Mouse (Mus musculus) retina, postnatal 7 days (tissue): ENCODE data around the gene Cd36.
"Not testable (repeated sequence)": the region's sequence is repeated elsewhere in the genome, so short reads cannot be mapped to it uniquely, and the experiment has no call there.

Experiments used
- DNase-seq: peaks from one replicate; pipeline ENCODE4 v3.0.0-alpha.2; 2012; ENCODE audit warnings: low read depth, low spot score

Gene Cd36

DNA sequence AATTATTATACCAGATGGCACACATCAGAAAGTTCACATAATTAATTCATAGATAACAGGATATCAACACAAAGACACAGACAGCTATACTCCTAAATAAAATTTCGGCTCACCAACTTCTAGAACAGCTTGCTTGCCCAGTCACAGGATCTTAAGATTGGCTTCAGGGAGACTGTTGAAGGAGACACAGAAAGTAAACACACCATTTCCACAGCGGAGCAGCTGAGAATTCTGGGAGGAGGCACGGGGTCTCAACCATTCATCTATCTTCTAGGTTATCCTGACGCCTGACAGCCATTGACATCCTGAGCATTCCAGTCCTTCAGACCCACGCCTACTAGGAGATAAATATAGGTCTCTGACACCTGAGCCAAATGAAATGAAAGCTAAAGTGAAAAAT lies at the start of gene Cd36:
Gene Cd36, minus strand, starts transcription at position 204 of the 400 bp plus-strand sequence.
- no peak for DNase-seq

DNA sequence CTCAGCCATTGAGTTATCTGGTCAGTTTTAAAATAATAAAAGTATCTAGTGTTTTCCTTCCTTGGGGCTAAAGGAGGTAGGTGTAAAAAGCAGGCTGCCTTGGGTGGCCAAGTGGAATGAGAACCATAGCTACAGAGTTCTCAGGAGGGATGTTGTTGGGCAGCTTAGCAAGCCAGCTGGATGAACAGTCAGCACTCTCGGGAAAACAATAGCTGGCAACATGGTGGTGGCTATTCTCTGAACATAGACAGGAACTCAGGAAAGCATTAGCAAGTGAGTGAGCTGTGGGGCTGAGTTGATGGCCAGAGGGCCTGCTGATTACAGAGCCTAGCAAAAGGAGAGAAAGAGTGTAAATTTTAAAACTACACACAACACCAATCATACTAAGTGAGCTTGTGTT lies 45.9 kb upstream of the Cd36 start:
- no peak for DNase-seq

- not testable (repeated sequence) for DNase-seq
These were observed 43.0 kb upstream of the Cd36 start for GRCm38 (mm10) chr5:17931588-17931987.

GRCm38 (mm10) chr5:17929006-17929567 lies 40.5 kb upstream of the Cd36 start:
- no peak for DNase-seq

GRCm38 (mm10) chr5:17928471-17928870 lies 39.9 kb upstream of the Cd36 start:
- no peak for DNase-seq

GRCm38 (mm10) chr5:17924085-17924518 lies 35.5 kb upstream of the Cd36 start:
- DNase-seq = no peak

GRCm38 (mm10) chr5:17923648-17924047 lies 35.0 kb upstream of the Cd36 start:
- no peak for DNase-seq

DNA sequence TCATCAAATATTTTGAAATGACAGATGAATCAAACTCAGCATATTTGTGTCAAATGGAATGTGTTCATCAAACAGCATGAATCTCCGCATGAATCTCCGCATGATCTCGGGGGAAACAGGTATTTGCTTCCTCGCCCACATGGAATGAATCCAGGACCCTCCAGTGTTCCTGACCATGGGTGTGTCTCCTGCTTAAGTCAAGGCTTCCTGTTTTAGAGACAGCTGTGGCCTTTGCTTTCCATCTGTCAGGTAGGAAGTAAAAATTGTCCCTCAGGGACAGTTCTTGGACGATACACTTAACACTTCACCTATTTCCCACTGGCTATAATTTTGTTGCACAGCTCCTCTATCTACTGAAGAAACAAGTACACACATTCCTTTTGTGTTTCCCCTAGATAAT lies 30.4 kb upstream of the Cd36 start:
- no peak for DNase-seq

DNA sequence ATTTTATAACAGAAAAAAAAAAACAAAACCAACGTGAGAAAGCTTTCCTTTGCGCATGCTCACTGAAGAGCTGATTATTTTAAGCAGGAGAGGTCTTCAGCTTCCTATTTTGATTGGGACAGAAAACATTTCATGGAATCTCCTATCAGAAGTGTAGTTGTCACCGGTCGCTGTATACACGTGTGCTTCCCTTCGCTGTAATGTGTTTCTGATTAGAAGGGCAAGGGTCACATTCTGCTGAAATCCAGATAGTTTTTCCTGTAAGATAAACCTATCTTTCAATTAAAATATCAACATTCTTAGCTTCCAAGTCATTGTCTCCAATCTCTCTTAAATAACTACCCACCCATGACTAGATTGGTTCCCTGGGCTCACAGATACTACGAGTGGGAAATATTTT lies 16.2 kb upstream of the Cd36 start:
- no peak for DNase-seq

- DNase-seq = no peak
These were observed 10.3 kb upstream of the Cd36 start for GRCm38 (mm10) chr5:17898948-17899347.

DNA sequence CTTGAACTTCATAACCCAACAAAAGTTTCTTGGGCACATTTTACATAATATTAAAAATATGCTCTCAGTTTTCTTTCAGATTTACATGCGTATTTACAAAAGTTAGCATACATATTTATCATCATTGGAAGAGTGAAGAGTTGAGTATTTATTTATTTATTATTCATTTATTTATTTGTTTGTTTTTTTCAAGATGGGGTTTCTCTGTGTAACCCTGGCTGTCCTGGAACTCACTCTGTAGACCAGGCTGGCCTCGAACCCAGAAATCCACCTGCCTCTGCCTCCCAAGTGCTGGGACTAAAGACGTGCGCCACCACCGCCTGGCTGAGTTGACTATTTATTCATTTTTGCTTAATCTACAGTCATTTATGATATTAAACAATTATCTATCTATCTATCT lies 9.0 kb upstream of the Cd36 start:
- DNase-seq = not testable (repeated sequence)

GRCm38 (mm10) chr5:17893577-17894172 lies 5.1 kb upstream of the Cd36 start:
- no peak for DNase-seq

GRCm38 (mm10) chr5:17889291-17889690 lies 690 bp upstream of the Cd36 start:
- DNase-seq = no peak

GRCm38 (mm10) chr5:17886377-17886776 lies 2.2 kb downstream of the Cd36 start:
- DNase-seq = no peak

- no peak for DNase-seq
These were observed 5.2 kb downstream of the Cd36 start for GRCm38 (mm10) chr5:17883357-17883875.

GRCm38 (mm10) chr5:17881542-17881896 lies 7.1 kb downstream of the Cd36 start:
- DNase-seq = no peak

DNA sequence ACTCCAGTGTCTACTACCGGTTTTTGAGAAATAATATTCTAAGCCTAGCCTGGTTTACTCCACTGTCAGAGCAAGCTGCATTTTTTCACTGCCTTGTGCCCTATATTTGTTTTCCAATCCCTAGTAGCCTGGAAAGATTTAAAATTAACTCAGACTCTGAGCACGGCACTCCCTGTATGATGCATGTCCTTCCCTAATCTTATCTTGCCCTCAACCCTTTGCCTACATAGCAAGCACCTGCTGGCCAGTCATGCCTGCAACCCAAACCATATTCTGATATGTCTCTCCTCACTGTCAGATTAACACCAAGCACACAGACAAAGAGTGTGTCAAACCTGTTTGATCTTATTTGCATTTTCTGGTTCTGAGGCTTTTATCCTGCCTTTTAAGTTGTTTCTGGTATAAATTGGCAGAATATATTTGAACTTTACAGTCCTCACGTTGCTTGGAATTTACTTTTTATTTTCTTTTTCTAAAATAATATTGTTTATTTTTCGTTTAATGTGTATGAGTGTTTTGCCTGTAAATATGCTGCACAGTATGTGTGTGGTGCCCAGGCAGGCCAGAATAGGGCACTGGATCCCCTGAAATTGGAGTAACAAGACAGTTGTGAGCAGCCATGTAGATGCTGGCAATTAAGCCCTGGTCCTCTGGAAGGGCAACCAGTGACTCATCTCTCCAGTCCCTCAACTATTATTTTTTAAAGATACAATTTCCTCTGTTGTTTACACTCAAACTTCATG lies 7.6 kb downstream of the Cd36 start:
- no peak for DNase-seq

GRCm38 (mm10) chr5:17879924-17880323 lies 8.7 kb downstream of the Cd36 start:
- DNase-seq = no peak

- DNase-seq = no peak
These were observed 11.6 kb downstream of the Cd36 start for GRCm38 (mm10) chr5:17877044-17877443.

DNA sequence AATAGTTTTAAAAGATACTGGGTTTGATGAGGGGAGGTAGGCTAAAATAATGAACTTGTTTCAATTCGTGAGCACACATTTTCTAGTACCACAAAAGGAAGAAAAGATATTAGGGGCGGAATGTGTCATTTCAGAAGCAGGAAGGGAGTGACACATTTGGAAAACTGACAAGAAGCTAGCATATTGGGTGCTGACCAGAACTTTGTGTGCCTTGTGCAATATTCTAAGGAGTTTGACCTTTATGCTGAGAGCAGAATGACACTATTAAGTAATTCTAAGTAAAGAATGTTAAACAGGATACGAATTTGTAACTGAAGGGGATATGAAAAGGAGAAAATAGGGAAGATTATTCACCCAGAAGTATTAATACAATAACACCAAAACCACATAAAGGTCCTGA lies 12.0 kb downstream of the Cd36 start:
- no peak for DNase-seq

GRCm38 (mm10) chr5:17874335-17874734 lies 14.3 kb downstream of the Cd36 start:
- DNase-seq = no peak

GRCm38 (mm10) chr5:17865432-17865831 lies 23.2 kb downstream of the Cd36 start:
- no peak for DNase-seq

DNA sequence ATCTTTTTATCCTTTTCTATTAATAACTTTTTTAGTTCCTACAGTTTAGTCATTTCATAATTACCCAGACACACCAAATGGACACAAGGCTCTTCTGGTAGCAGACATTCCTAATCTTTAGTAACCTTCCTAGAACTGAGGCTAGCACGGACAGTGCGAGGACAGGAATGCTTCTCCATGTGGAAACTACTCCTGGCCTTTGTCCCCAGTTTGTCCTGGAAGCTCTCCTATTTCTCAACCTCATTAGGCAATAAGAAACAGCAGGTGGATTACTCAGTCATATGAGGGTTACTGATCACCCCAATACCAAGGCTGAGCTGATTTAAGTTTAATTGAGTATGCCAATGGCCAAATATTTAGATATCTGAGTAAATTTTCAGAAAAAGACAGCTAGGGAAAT lies 25.5 kb downstream of the Cd36 start:
- no peak for DNase-seq
